Mouse (Mus musculus) testis, adult 2 months (tissue): ENCODE data around the gene Ugt1a10. TPM values are rescaled to one million over a fixed set of nuclear protein-coding genes. Genes with fewer than 3 reads are reported as not detected.

Source experiments
- H3K27ac ChIP-seq: fragments of 200-500 bp; 2 replicates; pipeline ENCODE4 v1.5.1; 2012; ENCODE audit warnings: low read depth, low read length; ENCODE audit not compliant: control insufficient read depth, insufficient read depth
- H3K27me3 ChIP-seq: fragments of 200-500 bp; 2 replicates; pipeline ENCODE4 v1.6.1; 2012; ENCODE audit warnings: mild to moderate bottlenecking, low read length, moderate library complexity; ENCODE audit not compliant: control insufficient read depth, insufficient read depth
- H3K36me3 ChIP-seq: fragments of 200-500 bp; 2 replicates; pipeline ENCODE4 v1.6.1; 2012; ENCODE audit warnings: mild to moderate bottlenecking, low read length; ENCODE audit not compliant: control insufficient read depth, insufficient read depth
- H3K4me1 ChIP-seq: fragments of 200-500 bp; 2 replicates; pipeline ENCODE4 v1.6.1; 2012; ENCODE audit warnings: low read length; ENCODE audit not compliant: control insufficient read depth, insufficient read depth
- H3K4me3 ChIP-seq: fragments of 200-500 bp; 2 replicates; pipeline ENCODE4 v1.5.1; 2012; ENCODE audit warnings: low read depth, mild to moderate bottlenecking, low read length, moderate library complexity, mixed read lengths; ENCODE audit not compliant: control insufficient read depth
- CTCF ChIP-seq: fragments of 200-500 bp; IDR thresholded peaks from 2 replicates; pipeline ENCODE4 v1.5.1; 2012; ENCODE audit warnings: low read depth, mild to moderate bottlenecking, inconsistent platforms, low read length, moderate library complexity; ENCODE audit not compliant: control insufficient read depth, insufficient read depth, insufficient replicate concordance
- POLR2A ChIP-seq: fragments of 200-500 bp; IDR thresholded peaks from 2 replicates; pipeline ENCODE4 v1.6.1; 2012; ENCODE audit warnings: low read depth, mild to moderate bottlenecking, inconsistent platforms, low read length, moderate library complexity; ENCODE audit not compliant: control insufficient read depth
- polyA plus RNA-seq: library from polyadenylated mRNA; depleted of rRNA; stranded (reverse); fragments of >200 nt; gene quantifications from 2 replicates; pipeline ENCODE4 v1.2.3, GENCODE M21; 2012

Ugt1a10 gene
- polyA plus RNA-seq, 1 experiment, result not detected

- H3K27ac ChIP-seq, result no peak overlapping the region
- no peak overlapping the region for H3K4me3 ChIP-seq
- H3K36me3 ChIP-seq, result no peaks in the 10 kb centered on the region
- TF ChIP-seq CTCF (no peak), POLR2A (no peak)
- H3K4me1 ChIP-seq, result no peaks in the 10 kb centered on the region
- no peaks in the 10 kb centered on the region for H3K27me3 ChIP-seq
These were observed 136.9 kb downstream of the Ugt1a10 start for GRCm38 (mm10) chr1:88192136-88192535.

DNA sequence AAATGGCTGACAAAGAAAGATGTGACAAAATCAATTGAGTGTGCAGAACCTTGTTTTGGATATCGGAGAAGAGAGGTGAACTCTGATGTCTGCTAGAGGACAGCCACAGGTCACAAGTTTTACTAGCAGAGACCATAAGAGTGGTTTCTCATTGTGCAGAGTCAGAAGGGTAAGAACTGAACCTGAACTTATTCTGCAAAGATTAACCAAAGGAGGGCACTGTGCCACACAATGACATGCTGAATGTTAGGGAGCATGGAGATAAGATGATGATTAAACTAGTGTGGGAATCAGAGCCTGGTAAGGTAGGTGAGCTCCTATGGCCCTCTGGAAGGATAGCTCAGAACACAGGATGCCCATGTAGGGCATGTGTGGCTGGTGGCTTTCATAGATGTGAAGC is 140.5 kb downstream of the Ugt1a10 start:
- no peak overlapping the region for H3K27ac ChIP-seq
- H3K36me3 ChIP-seq, result no peaks in the 10 kb centered on the region
- H3K4me3 ChIP-seq, result no peak overlapping the region
- H3K4me1 ChIP-seq, result no peaks in the 10 kb centered on the region; the same call in 1 of the 2 replicates
- TF ChIP-seq POLR2A (no peak), CTCF (no peak)
- H3K27me3 ChIP-seq, result no peaks in the 10 kb centered on the region

- no peak for TF ChIP-seq CTCF
- no peak for TF ChIP-seq POLR2A
- no peaks in the 10 kb centered on the region for H3K36me3 ChIP-seq
- no peaks in the 10 kb centered on the region for H3K27me3 ChIP-seq
- no peak overlapping the region for H3K27ac ChIP-seq
- no peaks in the 10 kb centered on the region; the same call in 1 of the 2 replicates for H3K4me1 ChIP-seq
- H3K4me3 ChIP-seq, result no peak overlapping the region
These were observed 142.3 kb downstream of the Ugt1a10 start for GRCm38 (mm10) chr1:88197443-88197842.

- Histone ChIP-seq H3K4me1 (no peaks in the 10 kb centered on the region; the same call in 1 of the 2 replicates), H3K4me3 (no peak overlapping the region), H3K27me3 (no peaks in the 10 kb centered on the region), H3K27ac (no peak overlapping the region), H3K36me3 (no peaks in the 10 kb centered on the region; the same call in none of the 2 replicates)
- TF ChIP-seq POLR2A (no peak), CTCF (no peak)
These were observed 144.8 kb downstream of the Ugt1a10 start for GRCm38 (mm10) chr1:88199996-88200395.

DNA sequence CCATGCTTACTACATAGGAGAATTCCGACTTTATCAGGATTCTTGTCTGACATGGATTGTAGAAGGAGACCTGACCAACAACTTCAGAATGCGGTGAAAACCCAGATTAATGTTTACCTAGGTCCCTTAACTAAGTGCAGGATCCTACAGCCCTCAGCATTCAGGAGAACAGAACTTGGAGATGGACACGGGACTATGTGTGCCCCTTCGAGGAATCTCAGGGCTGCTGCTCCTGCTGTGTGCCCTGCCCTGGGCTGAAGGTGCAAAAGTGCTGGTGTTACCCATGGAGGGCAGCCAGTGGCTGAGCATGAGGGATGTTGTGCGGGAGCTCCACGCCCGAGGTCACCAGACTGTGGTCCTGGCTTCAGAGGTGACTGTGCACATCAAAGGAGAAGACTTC is 145.3 kb downstream of the Ugt1a10 start, which contains the start of gene Ugt1a2:
Gene Ugt1a2 (plus strand): TSS at position 146 of the 400 bp plus-strand sequence.
- Histone ChIP-seq H3K4me1 (no peaks in the 10 kb centered on the region; the same call in 1 of the 2 replicates), H3K36me3 (no peaks in the 10 kb centered on the region; the same call in none of the 2 replicates), H3K4me3 (no peak within 1 kb of the TSS), H3K27me3 (no peaks in the 10 kb centered on the region), H3K27ac (no peak within 1 kb of the TSS)
- no peak for TF ChIP-seq POLR2A
- no peak for TF ChIP-seq CTCF

- peak; percentile 100 for TF ChIP-seq POLR2A
- no peak for TF ChIP-seq CTCF
- no peaks in the 10 kb centered on the region for H3K27me3 ChIP-seq
- peak within 1 kb of the TSS; percentile 97 for H3K4me3 ChIP-seq
- peak within 1 kb of the TSS; percentile 100 for H3K27ac ChIP-seq
- no peaks in the 10 kb centered on the region; the same call in none of the 2 replicates for H3K36me3 ChIP-seq
- peaks cover 2% of the 10 kb centered on the region; the same call in 1 of the 2 replicates for H3K4me1 ChIP-seq
These were observed 150.2 kb downstream of the Ugt1a10 start, which contains the start of gene Dnajb3 for GRCm38 (mm10) chr1:88205294-88205922. Gene Dnajb3 (minus strand): TSS chr1:88205782.

DNA sequence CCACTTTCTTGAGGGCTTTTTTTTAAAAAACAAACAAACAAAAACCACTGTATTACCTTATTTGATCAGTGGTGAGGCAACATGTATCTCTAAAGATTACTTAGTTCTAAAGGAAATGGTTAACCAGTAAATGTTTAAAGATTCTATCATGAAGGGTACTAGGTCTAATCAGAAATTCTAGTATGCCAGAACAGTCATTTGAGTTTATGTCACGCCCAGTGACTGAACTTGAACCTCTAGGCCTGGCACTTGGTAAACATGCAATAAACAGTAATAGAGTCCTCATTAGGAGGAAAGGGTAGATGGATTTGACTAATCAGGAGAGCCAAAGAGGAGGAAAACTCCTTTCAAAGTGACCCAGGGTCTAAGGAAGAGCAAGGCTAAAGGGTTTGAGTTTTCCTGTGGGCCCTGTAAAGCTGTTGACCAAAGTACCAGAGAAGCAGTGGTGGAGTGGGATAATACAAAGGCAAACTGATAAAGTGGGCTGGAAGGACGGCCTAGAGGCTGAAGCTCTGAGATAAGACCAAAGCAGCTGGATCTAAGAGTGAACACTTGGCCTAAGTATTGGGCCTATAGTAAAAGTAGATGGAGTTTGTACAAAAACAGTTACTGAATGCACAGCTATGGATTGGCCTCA is 151.8 kb downstream of the Ugt1a10 start:
- Histone ChIP-seq H3K36me3 (no peaks in the 10 kb centered on the region; the same call in none of the 2 replicates), H3K27ac (no peak overlapping the region), H3K27me3 (no peaks in the 10 kb centered on the region), H3K4me3 (peak overlapping the region; percentile 63), H3K4me1 (peaks cover 2% of the 10 kb centered on the region; the same call in 1 of the 2 replicates)
- no peak for TF ChIP-seq POLR2A
- no peak for TF ChIP-seq CTCF
